Mouse (Mus musculus): ENCODE measurements around the gene Rnf114.

GRCm38 (mm10) chr2:167471585-167471984 lies 20.9 kb upstream of the Rnf114 start:
- TF ChIP-seq POLR2A (IDR thresholded peaks at IDR 0.05; ENCODE audit: low read depth, low read length) (no peak), CTCF (IDR thresholded peaks at IDR 0.05; ENCODE audit: extremely low read depth, insufficient read length, insufficient replicate concordance, low read depth, low read length) (no peak)
